Mouse (Mus musculus): ENCODE data around the gene Sf3a1. TPM values are rescaled to one million over a fixed set of nuclear protein-coding genes. Genes with fewer than 3 reads are reported as not detected.
A peak's percentile ranks its signal among the peaks of the same experiment; 100 is the strongest.

The Sf3a1 gene
- total and polyA plus RNA-seq, 3 experiments, result 17.9 to 38.7 (median 37.2) TPM

DNA sequence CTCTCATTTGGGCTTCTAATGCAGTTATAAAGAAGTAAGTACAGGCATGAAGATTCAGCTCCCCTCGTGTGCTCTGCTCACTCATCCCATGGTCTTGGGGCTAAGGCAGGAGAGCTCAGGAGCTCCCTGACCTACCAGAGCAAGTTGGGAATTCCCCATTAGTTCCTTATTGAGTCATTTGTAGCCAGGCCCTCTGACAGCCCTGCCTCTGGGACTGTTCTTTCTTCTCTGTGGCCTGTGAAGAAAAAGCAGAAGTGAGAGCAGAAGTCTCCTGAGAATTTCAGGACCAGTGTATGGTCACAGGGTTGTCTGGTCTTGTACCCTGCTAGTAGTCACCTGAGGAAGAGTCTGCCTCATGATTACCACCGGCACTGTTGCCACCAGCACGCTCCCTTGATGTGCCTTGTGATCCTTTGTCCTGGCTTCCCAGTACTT is 35.5 kb downstream of the Sf3a1 start:
- 71% methylated on average over 3 of the region's 3 CpGs for WGBS
- intact Hi-C loops (cut with DNase I), result no loop called here
- DNase-seq, result peak; percentile 17 to 47

DNA sequence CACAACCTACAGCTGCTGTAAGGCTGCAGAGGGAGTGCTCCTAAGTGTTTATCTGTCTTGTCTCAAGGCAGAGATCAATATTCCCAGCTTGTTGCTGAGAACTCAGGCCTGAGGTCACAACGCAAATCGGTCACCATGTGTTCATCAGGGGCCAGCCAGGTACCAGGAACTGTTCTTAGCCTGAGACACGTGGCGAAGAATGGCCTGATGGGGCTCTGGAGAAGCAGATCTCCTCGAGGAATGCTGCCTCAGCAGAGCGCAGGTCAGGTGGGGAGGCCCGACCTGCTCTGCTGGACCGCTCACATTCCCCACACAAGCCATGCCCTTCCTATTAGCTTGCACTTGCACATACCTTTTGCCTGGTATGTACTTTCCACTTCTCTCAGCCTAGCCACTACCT is 36.5 kb downstream of the Sf3a1 start:
- Histone ChIP-seq H3K27me3 (ENCODE audit: control insufficient read depth, insufficient read depth, low read length) (no peaks in the 10 kb centered on the region), H3K27ac (peak overlapping the region; percentile 36; the same call in 1 of the 2 replicates)
- no peak for TF ChIP-seq CTCF (IDR thresholded peaks at IDR 0.05)
- no peak for TF ChIP-seq POLR2A (IDR thresholded peaks at IDR 0.05; ENCODE audit: insufficient read depth, low read depth, low read length)
- no peak for TF ChIP-seq EP300 (IDR thresholded peaks at IDR 0.05; ENCODE audit: insufficient read depth, low read depth, low read length)

More for the DNA sequence above, 35.5 kb downstream of the Sf3a1 start:
- Histone ChIP-seq H3K36me3 (ENCODE audit: control insufficient read depth, insufficient read depth, low read length) (peaks cover 12% of the 10 kb centered on the region), H3K4me1 (ENCODE audit: control insufficient read depth, insufficient read depth, low read length) (peaks cover 31% of the 10 kb centered on the region), H3K27me3 (ENCODE audit: control insufficient read depth, insufficient read depth, low read length) (no peaks in the 10 kb centered on the region), H3K79me2 (replicated peaks; ENCODE audit: control insufficient read depth, insufficient read depth, low read length) (peaks cover 2% of the 10 kb centered on the region; the same call in 1 of the 2 replicates), H3K9ac (ENCODE audit: low read depth, low read length) (no peak overlapping the region), H3K27ac (no peak overlapping the region; the same call in 1 of the 2 replicates), H3K4me3 (no peak overlapping the region)
- TF ChIP-seq EP300 (IDR thresholded peaks at IDR 0.05; ENCODE audit: insufficient read depth, low read depth, low read length) (no peak), POLR2A (IDR thresholded peaks at IDR 0.05; ENCODE audit: insufficient read depth, low read depth, low read length) (no peak), CTCF (IDR thresholded peaks at IDR 0.05) (no peak)

DNA sequence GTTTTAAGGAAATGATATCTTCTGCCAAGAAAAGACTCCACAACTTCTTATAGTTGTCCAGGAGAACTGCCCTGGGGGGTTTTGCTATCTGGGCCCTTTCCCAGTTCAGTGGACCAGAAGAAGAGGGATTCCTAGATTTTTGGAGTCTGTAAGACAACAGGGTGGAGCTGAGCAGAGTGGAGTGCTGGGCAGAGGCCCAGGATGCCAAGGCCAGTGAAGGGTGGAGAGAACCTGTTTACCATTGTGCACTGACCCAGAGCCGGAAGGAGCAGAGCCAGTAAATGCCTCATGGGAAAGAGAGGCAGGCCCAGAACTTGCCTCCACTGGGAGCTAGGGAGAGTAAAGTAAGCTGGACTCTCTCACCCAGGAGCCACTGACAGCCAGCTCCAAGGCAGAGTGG is 37.5 kb downstream of the Sf3a1 start:
- H3K9ac ChIP-seq (ENCODE audit: low read depth, low read length), result no peak overlapping the region
- H3K36me3 ChIP-seq (ENCODE audit: control insufficient read depth, insufficient read depth, low read length), result peaks cover 11% of the 10 kb centered on the region
- peaks cover 2% of the 10 kb centered on the region; the same call in 1 of the 2 replicates for H3K79me2 ChIP-seq (replicated peaks; ENCODE audit: control insufficient read depth, insufficient read depth, low read length)
- peak overlapping the region; percentile 36 for H3K27ac ChIP-seq
- no peak overlapping the region for H3K4me3 ChIP-seq
- TF ChIP-seq EP300 (IDR thresholded peaks at IDR 0.05; ENCODE audit: insufficient read depth, low read depth, low read length), result no peak
- no peaks in the 10 kb centered on the region for H3K27me3 ChIP-seq (ENCODE audit: control insufficient read depth, insufficient read depth, low read length)
- 33% methylated on average over 1 of the region's 1 CpGs for WGBS
- H3K4me1 ChIP-seq (ENCODE audit: control insufficient read depth, insufficient read depth, low read length), result peaks cover 23% of the 10 kb centered on the region
- DNase-seq, result peak; percentile 44 to 49
- intact Hi-C loops (cut with DNase I), result no loop called here

More for the DNA sequence above, 36.5 kb downstream of the Sf3a1 start:
- DNase-seq, result peak in 1 of 2 experiments; percentile 17
- no peak overlapping the region for H3K9ac ChIP-seq (ENCODE audit: low read depth, low read length)
- H3K4me3 ChIP-seq, result no peak overlapping the region
- H3K36me3 ChIP-seq (ENCODE audit: control insufficient read depth, insufficient read depth, low read length), result peaks cover 12% of the 10 kb centered on the region
- intact Hi-C loops (cut with DNase I), result no loop called here
- 82% methylated on average over 8 of the region's 8 CpGs for WGBS
- peaks cover 26% of the 10 kb centered on the region for H3K4me1 ChIP-seq (ENCODE audit: control insufficient read depth, insufficient read depth, low read length)
- peaks cover 2% of the 10 kb centered on the region; the same call in 1 of the 2 replicates for H3K79me2 ChIP-seq (replicated peaks; ENCODE audit: control insufficient read depth, insufficient read depth, low read length)

DNA sequence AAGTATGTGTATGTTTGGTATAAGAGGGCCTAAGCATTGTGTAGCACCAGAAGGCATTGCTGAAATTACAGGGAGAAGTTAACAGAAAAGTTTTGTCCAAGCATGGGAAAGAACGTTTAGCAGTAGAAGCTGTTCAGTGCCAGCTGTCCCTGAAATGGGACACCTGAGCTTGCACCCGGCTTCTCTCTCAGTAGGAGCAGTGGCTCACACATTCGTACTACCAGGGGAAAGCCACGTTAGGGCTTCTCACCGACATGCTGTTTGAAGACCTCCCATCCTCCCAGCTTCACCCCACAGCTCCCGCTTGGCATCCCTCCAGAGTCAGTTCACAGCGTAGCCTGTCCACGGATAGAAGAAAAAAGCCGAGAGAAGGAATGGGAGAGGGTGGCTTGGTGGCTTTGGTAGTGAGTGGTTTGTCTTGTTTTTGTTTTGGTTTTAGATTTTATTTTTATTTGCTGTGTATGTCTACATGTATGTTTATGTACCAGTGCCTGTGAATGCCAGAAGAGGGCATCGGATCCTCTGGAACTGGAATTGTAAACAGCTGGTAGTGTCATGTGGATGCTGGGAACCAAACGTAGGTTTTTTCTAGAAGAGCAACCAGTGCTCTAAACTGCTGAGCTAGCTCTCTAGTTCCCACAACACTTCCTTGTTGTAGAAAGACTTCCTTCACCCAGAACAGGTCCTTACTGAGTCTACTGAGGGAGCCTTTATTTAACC is 42.0 kb downstream of the Sf3a1 start:
- peaks cover 10% of the 10 kb centered on the region for H3K36me3 ChIP-seq (ENCODE audit: control insufficient read depth, insufficient read depth, low read length)
- H3K4me3 ChIP-seq, result no peak overlapping the region
- TF ChIP-seq CTCF (IDR thresholded peaks at IDR 0.05) (peak; percentile 30), POLR2A (IDR thresholded peaks at IDR 0.05; ENCODE audit: insufficient read depth, low read depth, low read length) (no peak)
- peaks cover 2% of the 10 kb centered on the region; the same call in 1 of the 2 replicates for H3K79me2 ChIP-seq (replicated peaks; ENCODE audit: control insufficient read depth, insufficient read depth, low read length)
- no peak overlapping the region for H3K9ac ChIP-seq (ENCODE audit: low read depth, low read length)
- DNase-seq, result peak in 1 of 2 experiments; percentile 40
- WGBS, result 70% methylated on average over 11 of the region's 11 CpGs
- peaks cover 32% of the 10 kb centered on the region for H3K4me1 ChIP-seq (ENCODE audit: control insufficient read depth, insufficient read depth, low read length)
- intact Hi-C loops (cut with DNase I), result loop anchor here (2.0 kb wide), 1 partner anchor 17 kb away; the partner anchor contains the start of gene Castor1
- no peaks in the 10 kb centered on the region for H3K27me3 ChIP-seq (ENCODE audit: control insufficient read depth, insufficient read depth, low read length)
- peak overlapping the region; percentile 84 for H3K27ac ChIP-seq

DNA sequence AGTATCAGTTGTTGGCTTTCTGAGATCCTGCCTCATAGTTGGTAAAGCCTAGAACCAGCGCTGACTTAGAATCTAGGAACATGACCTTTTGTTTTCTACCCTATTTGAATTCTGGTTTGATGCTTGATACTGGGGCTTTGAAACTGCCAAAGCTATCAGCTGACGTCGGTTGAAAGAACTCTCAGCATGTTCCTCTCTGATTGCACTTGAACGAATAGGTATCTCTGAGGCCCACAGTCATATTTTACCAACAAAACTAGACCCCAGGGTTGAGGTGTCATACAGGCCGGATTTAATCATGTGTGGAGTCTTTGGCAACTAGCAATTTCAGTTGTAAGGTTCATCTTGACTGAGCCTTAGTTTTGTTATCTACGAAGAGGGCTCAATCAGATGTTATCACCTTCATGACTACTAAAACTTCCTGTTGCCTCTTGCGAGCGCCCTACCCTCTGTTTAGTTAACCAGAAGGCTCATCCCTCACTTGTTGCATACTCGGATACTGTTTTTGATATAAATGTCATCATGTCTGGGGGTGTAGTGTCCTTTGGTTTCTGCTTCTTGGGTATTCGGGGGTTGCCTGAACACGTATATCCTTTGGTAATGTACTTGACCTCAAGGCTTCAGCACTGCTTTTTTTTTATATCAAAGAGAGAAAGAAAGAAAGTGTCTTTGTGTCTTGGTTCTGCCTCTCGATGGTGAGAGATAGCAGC is 43.0 kb downstream of the Sf3a1 start:
- peaks cover 30% of the 10 kb centered on the region for H3K4me1 ChIP-seq (ENCODE audit: control insufficient read depth, insufficient read depth, low read length)
- no peak overlapping the region for H3K4me3 ChIP-seq
- DNase-seq, result no peak
- H3K79me2 ChIP-seq (replicated peaks; ENCODE audit: control insufficient read depth, insufficient read depth, low read length), result peaks cover 2% of the 10 kb centered on the region; the same call in 1 of the 2 replicates
- TF ChIP-seq EP300 (IDR thresholded peaks at IDR 0.05; ENCODE audit: insufficient read depth, low read depth, low read length) (no peak), POLR2A (IDR thresholded peaks at IDR 0.05; ENCODE audit: insufficient read depth, low read depth, low read length) (no peak)
- H3K27ac ChIP-seq, result peak overlapping the region; percentile 84
- H3K27me3 ChIP-seq (ENCODE audit: control insufficient read depth, insufficient read depth, low read length), result no peaks in the 10 kb centered on the region
- WGBS, result 45% methylated on average over 12 of the region's 12 CpGs
- H3K9ac ChIP-seq (ENCODE audit: low read depth, low read length), result 0 out of 2 replicates have a peak overlapping the region, but pooled peaks have one; percentile 31
- H3K36me3 ChIP-seq (ENCODE audit: control insufficient read depth, insufficient read depth, low read length), result peaks cover 10% of the 10 kb centered on the region
- intact Hi-C loops (cut with DNase I), result loop anchor here (2.0 kb wide), 1 partner anchor 16 kb away; the partner anchor contains the start of gene Castor1
